Mouse (Mus musculus) urinary bladder, postnatal 10 days (tissue): Measurements from ENCODE around the gene Thap12.
A peak's percentile ranks its signal among the peaks of the same experiment; 100 is the strongest.

ENCODE experiments used
- DNase-seq: peaks from one replicate; pipeline ENCODE4 v3.0.0; 2022; ENCODE audit warnings: low spot score

Gene Thap12

GRCm38 (mm10) chr7:98702283-98703240 is at the start of gene Thap12:
Gene Thap12, plus strand, starts transcription at chr7:98703103.
- peak; percentile 97 for DNase-seq

- peak; percentile 21 for DNase-seq
Measured at GRCm38 (mm10) chr7:98655681-98656530, 47.0 kb upstream of the Thap12 start.

- DNase-seq = peak; percentile 71
Measured at GRCm38 (mm10) chr7:98656531-98657221, 46.2 kb upstream of the Thap12 start, which contains the start of gene Emsy. Gene Emsy, minus strand, starts transcription at chr7:98656783.

DNA sequence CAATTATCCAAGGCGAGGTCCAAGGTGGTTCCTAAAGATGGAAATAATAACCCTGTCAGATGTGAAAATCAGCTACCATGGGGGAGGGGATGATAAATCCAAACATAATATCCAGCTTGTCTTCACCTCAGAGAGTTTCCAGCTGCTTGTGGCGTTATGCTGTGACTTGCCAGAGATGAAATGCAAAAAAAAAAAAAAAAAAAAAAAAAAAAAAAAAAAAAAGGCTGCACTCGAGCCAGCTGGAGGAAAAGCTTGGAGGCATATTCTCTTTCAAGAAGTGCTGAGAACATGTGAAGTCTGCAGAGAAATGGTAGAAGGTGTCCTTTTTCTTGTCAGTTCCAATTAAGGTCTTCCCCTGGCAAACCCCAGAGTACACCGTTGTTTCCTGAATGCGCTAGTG is 37.7 kb upstream of the Thap12 start:
- no peak for DNase-seq

DNA sequence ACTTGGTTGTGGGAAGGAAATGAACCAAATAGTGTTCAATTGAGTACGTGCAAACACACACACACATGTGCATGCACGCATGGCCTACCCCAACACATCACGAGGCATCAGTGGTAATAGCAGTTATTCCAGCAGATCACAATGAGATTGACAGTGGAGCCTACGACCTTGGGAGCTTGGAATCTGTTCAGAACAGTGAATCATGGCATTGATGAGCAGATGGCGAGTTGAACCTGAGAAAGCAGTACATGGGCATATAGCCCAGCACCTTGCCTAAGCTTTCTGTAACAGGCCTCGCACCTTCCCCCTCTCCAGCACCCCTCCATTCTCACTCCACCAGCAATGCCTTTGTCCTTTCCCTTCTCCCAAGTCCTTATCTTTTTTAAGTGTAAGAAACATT is 37.2 kb upstream of the Thap12 start:
- DNase-seq = no peak

DNA sequence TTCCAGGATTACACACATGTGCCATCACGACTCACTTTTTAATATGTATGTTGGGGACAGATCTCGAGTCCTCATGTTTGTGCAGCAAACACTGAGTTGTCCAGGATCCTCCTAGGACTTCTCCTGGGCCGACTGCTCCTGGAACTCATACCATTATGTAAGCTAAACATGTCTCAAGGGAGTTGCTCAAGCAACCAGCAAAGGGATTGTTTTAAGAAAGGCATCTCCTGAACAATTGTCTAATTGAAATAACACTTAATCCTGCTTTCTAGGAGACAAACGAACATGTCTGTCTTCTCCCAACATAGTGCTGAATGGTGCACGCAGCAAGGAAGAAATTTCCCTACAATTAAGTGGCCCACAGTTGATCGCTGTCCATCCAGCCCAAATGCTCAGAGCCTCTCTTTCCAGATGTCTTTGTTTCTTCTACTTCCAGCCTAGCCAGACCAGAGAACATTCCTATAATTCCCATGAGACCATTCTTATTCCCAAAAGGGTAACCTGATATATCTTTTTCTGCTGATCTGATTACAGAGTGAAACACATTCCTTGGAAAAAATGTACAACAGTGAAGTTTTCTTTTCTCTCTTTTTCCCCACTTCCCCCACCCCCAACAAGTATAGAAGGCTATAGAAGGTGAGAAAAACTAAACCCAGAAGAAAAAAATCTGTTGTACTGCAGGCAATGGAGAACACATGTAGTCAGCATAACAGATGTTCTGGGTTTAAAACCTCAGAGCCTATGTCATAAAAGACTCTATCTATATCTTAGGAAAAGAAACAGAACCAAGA is 34.8 kb upstream of the Thap12 start:
- no peak for DNase-seq

GRCm38 (mm10) chr7:98670831-98671230 is 32.1 kb upstream of the Thap12 start:
- DNase-seq = no peak

DNA sequence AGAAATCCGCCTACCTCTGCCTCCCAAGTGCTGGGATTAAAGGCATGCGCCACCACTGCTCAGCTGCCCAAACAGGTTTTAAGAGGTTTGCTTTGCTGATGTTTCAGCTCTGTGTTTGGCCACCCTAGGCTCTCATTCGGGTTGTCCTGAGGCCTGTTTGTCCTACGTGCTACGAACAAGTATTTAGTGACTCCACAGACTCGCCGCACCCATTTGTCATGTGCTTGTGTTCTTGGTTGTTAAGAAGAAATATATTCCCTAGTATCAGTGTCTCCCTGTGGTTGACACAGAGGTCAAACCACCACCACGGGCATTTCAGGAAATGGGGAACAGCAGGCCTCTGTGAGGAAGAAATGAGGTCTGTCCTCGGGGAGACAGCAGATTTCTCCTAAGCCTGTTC is 31.5 kb upstream of the Thap12 start:
- DNase-seq = no peak

DNA sequence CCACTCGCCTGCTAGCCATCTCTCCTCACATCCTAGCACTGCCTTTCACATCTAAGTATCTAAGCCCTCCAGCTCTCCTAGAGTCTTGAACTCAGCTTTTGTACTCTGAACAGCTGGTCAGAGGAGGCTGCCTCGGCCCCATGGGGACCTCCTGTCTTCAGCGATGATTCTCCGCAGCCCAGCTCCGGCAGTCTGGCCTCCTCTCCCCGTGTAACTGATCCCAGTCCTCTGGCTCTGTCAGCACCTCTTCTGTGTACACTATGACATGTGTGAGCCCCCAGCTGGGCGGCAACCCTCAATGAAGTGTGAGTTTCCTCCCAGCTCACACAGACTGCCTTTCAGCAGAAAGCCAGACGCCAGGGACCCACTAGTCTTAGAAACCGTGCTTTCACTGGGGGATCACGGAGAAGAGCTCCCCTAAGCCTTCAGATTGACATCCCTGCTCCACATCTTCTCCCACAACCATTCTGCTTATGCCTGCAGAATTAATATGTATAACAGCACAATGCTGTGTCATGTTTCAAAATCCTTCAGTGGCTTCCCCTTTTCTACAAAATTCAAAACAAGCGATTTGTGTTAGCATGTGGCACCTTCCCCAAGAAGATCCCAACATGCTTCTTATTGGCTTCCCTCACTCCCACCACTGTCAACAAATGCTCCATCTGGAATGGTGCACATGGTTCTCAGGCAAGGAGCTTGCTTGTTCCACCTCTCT is 30.5 kb upstream of the Thap12 start:
- no peak for DNase-seq

DNA sequence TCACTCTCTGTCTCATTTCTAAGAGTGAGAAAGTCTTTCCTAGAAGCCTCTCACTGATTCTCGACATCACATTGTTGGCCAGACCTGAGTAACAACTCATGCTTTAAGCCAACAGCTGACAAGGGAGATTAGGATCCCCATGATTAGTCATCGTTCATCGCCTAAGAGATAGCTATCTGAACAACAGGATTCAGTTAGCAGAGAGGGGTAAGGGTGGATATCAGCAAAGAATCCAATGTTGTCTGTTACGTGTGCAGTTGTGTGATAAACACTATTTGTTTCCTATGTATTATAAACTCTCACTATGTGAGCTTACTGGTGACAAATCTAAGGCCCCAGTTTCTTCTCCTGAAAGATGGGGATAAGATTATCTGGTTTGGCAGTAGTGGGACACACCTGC is 28.6 kb upstream of the Thap12 start:
- no peak for DNase-seq

DNA sequence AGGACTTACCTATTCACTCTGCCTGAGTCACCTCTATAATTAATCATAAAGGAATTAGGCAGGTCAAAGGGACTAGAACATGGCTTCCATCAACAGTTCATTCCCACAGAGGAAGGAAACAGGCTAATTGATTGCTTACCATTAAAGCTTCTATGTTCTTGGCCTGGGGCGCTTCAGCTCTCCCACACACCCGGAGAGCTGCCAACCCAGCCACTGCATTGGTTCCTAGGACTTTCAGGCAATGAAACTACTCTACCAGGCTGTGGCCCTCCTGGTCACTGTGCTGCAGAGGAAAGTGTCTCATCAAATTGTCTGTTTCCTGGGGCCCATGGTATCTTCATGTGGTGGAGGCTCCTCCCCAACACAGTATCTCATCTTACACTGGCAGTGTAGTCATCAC is 25.4 kb upstream of the Thap12 start:
- DNase-seq = no peak

DNA sequence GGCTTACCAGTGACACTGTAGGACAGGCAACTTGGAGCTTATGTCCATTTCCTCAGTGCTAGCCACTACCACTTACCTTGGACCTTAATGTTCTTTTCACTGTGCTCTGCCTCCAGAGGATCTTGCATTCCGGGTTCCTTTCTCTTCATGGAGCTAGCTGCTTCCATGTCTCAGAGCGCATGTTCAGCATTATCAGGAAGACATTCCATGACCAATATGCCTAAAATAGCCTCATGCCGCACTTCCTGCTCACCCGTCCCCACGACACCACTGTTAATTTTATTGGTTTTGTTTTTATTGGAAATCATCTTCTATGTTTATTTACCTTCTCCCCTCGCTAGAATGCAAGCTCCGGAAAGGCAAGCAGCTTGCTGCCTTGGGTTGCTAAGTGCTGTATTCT is 24.5 kb upstream of the Thap12 start:
- DNase-seq = no peak

DNA sequence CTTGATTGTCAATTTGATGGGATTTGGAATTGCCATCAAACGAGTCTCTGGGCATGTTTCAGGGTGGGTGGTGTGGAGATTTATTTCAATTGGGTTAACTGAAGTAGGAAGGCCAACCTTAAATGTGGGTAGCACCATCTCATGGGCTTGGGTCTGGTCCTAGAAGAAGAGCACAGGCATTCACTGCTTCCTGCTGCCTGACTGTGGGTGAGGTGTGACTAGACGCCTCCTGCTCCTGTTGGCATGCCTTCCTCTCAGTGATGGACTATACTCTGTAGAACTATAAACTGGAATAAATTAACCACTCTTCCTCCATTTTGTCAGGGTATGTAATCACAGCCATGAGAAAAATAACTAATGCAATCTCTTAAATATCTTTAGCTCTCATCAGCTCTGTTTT is 22.2 kb upstream of the Thap12 start:
- no peak for DNase-seq

DNA sequence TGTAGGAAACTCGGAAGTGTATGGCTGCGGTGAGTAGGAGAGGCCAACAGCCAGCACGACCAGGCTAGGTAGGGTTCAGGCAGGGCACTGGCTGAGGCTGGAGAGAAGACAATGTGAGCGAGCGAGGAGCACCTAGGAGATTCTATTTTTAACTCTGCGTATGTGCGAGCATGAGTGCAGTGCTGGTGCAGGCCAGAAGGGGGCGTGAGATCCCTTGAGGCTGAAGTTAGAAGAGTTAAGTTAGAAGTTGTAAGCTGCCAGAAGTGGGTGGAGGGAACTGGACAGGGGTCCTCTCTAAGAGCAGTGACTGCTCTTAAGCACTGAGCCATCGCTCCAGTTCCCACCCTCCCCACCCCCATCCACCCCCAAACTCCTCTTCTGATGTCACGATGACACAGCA is 20.1 kb upstream of the Thap12 start:
- no peak for DNase-seq

GRCm38 (mm10) chr7:98685895-98686294 is 17.0 kb upstream of the Thap12 start:
- DNase-seq = no peak

DNA sequence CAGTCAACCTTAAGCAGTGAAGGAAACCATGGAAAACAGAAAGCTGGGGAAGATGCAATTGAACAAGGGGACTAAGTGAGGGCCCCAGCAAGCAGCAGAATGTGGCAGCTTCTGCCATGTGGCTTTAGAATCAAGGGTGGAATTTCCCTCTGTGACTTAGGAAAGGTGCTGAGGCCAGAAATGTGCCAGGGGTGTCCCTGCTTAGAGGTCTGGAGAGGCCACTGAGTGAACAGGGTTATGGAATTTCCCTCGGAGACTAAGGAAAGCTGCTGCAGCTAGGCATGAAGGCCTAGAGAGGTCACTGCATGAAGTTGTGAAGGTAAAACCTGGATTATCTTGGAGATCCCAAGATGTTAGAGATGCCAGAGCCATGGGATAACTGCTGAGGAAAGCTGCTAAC is 12.8 kb upstream of the Thap12 start:
- no peak for DNase-seq

- no peak for DNase-seq
Measured at GRCm38 (mm10) chr7:98690831-98691230, 12.1 kb upstream of the Thap12 start.

DNA sequence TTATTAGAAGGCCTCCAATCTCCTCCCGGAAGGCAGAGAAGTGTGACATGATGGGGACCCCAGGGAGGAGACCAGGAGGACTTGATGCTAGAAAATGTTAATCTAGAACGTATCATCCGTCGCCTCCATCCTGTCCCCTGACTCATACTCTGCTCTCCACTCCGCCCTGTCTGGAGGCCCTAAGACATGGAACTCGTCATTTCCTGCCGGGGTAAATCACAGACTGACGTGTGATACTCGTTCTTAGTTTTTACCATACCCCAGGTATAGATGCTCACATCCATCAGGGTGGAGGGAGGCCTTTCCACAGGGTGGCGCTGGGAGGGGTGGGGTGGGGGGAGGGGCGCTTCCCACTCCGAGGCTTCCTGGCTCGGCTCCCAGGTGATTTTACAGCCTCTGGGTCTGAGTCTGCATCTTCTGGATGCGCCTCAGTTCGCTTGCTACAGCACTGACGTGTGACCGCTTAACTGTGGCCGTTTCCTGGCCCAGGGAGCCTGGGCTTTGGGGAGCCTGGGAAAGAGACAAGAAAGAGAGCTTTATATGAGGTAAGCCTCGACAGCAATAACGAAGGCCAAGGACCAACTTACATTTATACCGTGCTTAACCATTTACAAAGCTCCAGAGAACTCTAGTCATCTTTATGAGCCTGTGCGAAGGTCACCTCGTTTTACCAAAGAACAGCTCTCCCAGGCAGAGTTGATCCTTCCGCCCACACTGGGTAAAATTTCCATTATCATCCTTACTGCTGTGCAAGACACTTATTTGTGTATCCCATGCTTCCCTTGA is 9.9 kb upstream of the Thap12 start:
- no peak for DNase-seq

DNA sequence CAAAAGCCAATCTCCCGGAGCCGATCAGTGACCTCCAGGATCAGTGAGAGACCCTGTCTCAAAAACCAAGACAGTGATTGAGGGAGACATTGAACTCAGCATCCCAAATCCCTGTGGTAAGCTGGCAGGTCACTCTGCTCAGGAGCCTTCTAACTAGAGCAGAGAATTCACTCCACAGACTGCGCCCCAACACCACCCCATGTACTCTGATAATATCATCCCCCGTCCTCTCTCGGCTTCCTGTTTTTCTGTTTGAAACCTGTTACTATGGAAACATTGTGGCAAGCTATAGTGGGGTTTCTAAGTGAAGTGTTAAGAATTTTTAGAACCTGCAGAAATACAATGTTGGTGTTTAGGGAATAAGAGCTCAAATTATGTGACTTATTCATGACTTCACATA is 8.9 kb upstream of the Thap12 start:
- DNase-seq = no peak

GRCm38 (mm10) chr7:98697496-98697895 is 5.4 kb upstream of the Thap12 start:
- DNase-seq = no peak
